Mouse (Mus musculus) midbrain, postnatal 0 days (tissue): ENCODE data around the gene Jak1. TPM values are rescaled to one million over a fixed set of nuclear protein-coding genes. Genes with fewer than 3 reads are reported as not detected.

Experiments used
- ATAC-seq: fragments of 200-750 bp; cut with Nextera tagmentation; 2 replicates; pipeline ENCODE4 v1.8.0; 2017; ENCODE audit warnings: moderate number of reproducible peaks, mild to moderate bottlenecking, moderate TSS enrichment, moderate library complexity; ENCODE audit not compliant: low FRiP score
- DNase-seq: peaks from one replicate; pipeline ENCODE4 v3.0.0-alpha.2; 2015; ENCODE audit warnings: low spot score
- H3K27ac ChIP-seq: fragments of 300-500 bp; sonication (generic); 2 replicates; pipeline ENCODE4 v1.5.1; 2014; ENCODE audit warnings: low read depth, mild to moderate bottlenecking, low read length, mixed read lengths
- H3K27me3 ChIP-seq: fragments of 300-500 bp; sonication (generic); 2 replicates; pipeline ENCODE4 v1.6.1; 2014; ENCODE audit warnings: low read length, control low read depth, mixed read lengths; ENCODE audit not compliant: insufficient read depth
- H3K36me3 ChIP-seq: fragments of 300-500 bp; sonication (generic); 2 replicates; pipeline ENCODE4 v1.6.1; 2014; ENCODE audit warnings: low read length, control low read depth, mixed read lengths; ENCODE audit not compliant: insufficient read depth
- H3K4me1 ChIP-seq: fragments of 300-500 bp; sonication (generic); 2 replicates; pipeline ENCODE4 v1.6.1; 2014; ENCODE audit warnings: mild to moderate bottlenecking, control low read depth, antibody characterized with exemption, low read length, mixed read lengths; ENCODE audit not compliant: insufficient read depth
- H3K4me2 ChIP-seq: fragments of 300-500 bp; sonication (generic); 2 replicates; pipeline ENCODE4 v1.6.1; 2014; ENCODE audit warnings: low read depth, mild to moderate bottlenecking, low read length, mixed read lengths; ENCODE audit not compliant: poor library complexity, severe bottlenecking
- H3K4me3 ChIP-seq: fragments of 300-500 bp; sonication (generic); 2 replicates; pipeline ENCODE4 v1.5.1; 2014; ENCODE audit warnings: low read depth, mild to moderate bottlenecking, low read length, moderate library complexity
- H3K9ac ChIP-seq: fragments of 300-500 bp; sonication (generic); replicated peaks from 2 replicates; pipeline ENCODE4 v1.6.1; 2014; ENCODE audit warnings: mild to moderate bottlenecking, low read length, moderate library complexity, mixed read lengths; ENCODE audit not compliant: poor library complexity, severe bottlenecking
- H3K9me3 ChIP-seq: fragments of 300-500 bp; sonication (generic); 2 replicates; pipeline ENCODE4 v1.6.1; 2016; ENCODE audit warnings: low read length, control low read depth
- CTCF ChIP-seq: IDR thresholded peaks from 2 replicates; pipeline ENCODE4 v1.5.1; 2016; ENCODE audit warnings: antibody characterized with exemption, mild to moderate bottlenecking
- WGBS: fragments of 180-500 bp; shearing (Covaris S2); extraction: QIAGEN DNeasy Blood & Tissue Kit; methylation state at CpG from one replicate; pipeline ENCODE4 v1.1.7; 2014; 5-methylcytosine and 5-hydroxymethylcytosine counted together
- polyA plus RNA-seq: library from polyadenylated mRNA; unstranded; fragments of >200 nt; fragmentation: Nextera tagmentation; extraction: Ambion mirVana; gene quantifications from 2 replicates; pipeline ENCODE4 v1.2.1, GENCODE M21; 2015
- total RNA-seq: library from RNA; depleted of rRNA; stranded (reverse); fragments of >200 nt; gene quantifications from 2 replicates; pipeline ENCODE4 v1.2.3, GENCODE M21; 2014

Gene Jak1
- total and polyA plus RNA-seq, 2 experiments from 2014 or later: 76.1 to 91.9 TPM

GRCm38 (mm10) chr4:101213477-101213876 is 51.6 kb downstream of the Jak1 start:
- Histone ChIP-seq H3K4me3 (no peak overlapping the region), H3K9me3 (no peaks in the 10 kb centered on the region), H3K27me3 (no peaks in the 10 kb centered on the region), H3K9ac (no peak overlapping the region), H3K36me3 (no peaks in the 10 kb centered on the region), H3K27ac (no peak overlapping the region), H3K4me2 (no peak overlapping the region), H3K4me1 (no peaks in the 10 kb centered on the region)
- TF ChIP-seq CTCF: no peak
- ATAC-seq (no peak), DNase-seq (no peak)
- WGBS: 93% methylated on average over 2 of the region's 2 CpGs

DNA sequence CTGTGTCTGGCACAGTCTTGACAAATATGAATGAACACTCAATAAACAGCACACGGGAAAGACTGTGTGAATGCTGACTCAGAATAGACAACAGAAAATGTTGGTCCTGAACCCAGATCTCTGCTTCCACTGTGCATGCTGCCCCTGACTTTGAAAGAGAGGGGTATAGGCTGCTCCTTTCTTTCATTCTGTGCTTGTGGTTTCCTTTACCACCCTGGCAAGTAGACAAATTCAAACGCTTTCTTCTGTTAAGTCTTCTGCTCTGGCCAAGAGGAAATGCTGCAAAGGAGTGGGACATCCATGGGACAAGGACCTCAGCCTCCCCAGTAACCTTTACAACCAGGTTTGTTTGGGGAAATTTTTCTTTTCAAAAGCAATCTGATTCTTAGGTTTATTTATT is 57.6 kb downstream of the Jak1 start:
- H3K27me3 ChIP-seq: no peaks in the 10 kb centered on the region
- DNase-seq: no peak
- no peak overlapping the region for H3K4me2 ChIP-seq
- no peak overlapping the region for H3K4me3 ChIP-seq
- no peak overlapping the region for H3K9ac ChIP-seq
- 77% methylated on average over 2 of the region's 2 CpGs for WGBS
- H3K36me3 ChIP-seq: no peaks in the 10 kb centered on the region
- no peaks in the 10 kb centered on the region for H3K9me3 ChIP-seq
- ATAC-seq: no peak
- no peak overlapping the region for H3K27ac ChIP-seq
- no peaks in the 10 kb centered on the region for H3K4me1 ChIP-seq
- TF ChIP-seq CTCF: no peak

DNA sequence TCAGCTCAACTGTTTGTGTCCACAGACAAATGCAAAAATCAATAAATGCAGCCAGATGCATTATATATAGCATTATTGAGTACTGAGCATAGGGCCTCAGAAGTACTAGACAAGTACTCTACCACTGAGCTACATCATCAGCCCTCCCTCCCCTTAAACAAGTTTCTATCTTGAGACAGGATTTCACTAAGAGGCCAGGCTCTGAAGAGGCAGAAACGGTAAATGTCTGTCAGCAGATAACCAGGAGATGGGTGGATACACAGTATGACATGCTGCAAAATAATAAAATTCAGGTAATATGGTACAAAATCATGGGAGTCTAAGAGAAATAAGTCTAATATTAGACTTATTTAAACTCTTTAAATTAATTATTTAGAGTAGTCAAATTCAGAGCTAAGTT is 61.6 kb downstream of the Jak1 start:
- no peaks in the 10 kb centered on the region for H3K9me3 ChIP-seq
- WGBS: 94% methylated on average over 1 of the region's 1 CpGs
- H3K27me3 ChIP-seq: no peaks in the 10 kb centered on the region
- no peak for TF ChIP-seq CTCF
- no peak overlapping the region for H3K4me2 ChIP-seq
- H3K27ac ChIP-seq: no peak overlapping the region
- ATAC-seq: no peak
- H3K36me3 ChIP-seq: no peaks in the 10 kb centered on the region
- no peak overlapping the region for H3K4me3 ChIP-seq
- no peak overlapping the region for H3K9ac ChIP-seq
- DNase-seq: no peak
- H3K4me1 ChIP-seq: no peaks in the 10 kb centered on the region

GRCm38 (mm10) chr4:101202626-101203025 is 62.5 kb downstream of the Jak1 start:
- H3K27ac ChIP-seq: no peak overlapping the region
- 94% methylated on average over 10 of the region's 10 CpGs for WGBS
- H3K4me1 ChIP-seq: no peaks in the 10 kb centered on the region
- no peak for ATAC-seq
- H3K4me3 ChIP-seq: no peak overlapping the region
- DNase-seq: no peak
- H3K9ac ChIP-seq: no peak overlapping the region
- no peak overlapping the region for H3K4me2 ChIP-seq
- H3K27me3 ChIP-seq: no peaks in the 10 kb centered on the region
- H3K9me3 ChIP-seq: no peaks in the 10 kb centered on the region
- no peak for TF ChIP-seq CTCF
- H3K36me3 ChIP-seq: no peaks in the 10 kb centered on the region

DNA sequence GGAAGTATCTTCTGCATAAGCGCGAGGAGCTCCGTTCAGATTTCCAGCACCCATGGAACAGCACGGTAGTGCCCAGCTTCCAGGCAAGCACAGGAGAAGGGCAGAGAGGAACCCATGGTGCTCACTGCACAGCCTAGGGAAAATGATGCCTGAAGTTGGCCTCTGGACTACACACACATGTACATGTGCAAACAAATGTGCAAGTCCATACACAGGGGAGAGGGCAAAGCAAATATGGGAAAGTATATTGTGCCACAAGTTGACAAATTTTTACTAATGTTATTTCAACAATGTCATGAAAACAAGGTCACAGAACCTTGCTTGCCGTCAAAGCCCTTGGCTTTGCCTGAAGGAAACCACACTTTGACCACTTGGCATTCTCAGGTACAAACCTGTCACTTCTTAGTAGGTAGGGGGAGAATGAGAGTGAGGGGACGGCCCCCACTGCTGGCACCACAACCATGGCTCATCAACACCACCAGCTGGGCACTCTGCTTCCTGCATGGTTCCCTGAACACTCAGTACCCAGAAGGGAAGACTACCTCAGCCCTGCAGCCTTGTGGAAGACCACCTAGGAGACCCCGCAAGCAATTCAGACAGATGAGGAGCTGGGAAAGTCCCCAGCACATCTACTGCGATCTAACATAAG is 65.5 kb downstream of the Jak1 start:
- DNase-seq (no peak), ATAC-seq (no peak)
- Histone ChIP-seq H3K27me3 (no peaks in the 10 kb centered on the region), H3K27ac (no peak overlapping the region), H3K4me3 (no peak overlapping the region), H3K4me1 (no peaks in the 10 kb centered on the region), H3K9ac (no peak overlapping the region), H3K4me2 (no peak overlapping the region), H3K36me3 (no peaks in the 10 kb centered on the region), H3K9me3 (no peaks in the 10 kb centered on the region)
- no peak for TF ChIP-seq CTCF
- WGBS: 90% methylated on average over 8 of the region's 8 CpGs

DNA sequence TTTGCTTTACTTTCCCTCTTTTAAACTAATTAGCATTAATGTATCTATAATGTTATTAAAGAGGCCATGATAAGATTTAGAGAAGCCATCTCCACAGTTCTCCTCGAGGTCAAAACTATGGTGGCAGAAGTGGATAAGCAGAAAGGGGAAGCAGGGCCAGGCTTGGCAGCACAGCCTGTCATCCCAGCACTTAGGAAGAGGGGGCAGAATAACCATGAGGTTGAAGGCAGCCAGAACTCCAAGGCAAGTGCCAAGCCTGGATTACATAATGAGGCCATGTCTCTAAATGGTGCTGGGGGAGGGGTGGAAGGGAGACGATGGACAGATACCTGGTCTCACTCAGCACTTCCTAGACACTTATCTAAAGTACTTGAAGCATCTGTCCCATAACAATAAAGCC is 66.7 kb downstream of the Jak1 start:
- no peaks in the 10 kb centered on the region for H3K9me3 ChIP-seq
- H3K4me1 ChIP-seq: no peaks in the 10 kb centered on the region
- H3K4me3 ChIP-seq: no peak overlapping the region
- 49% methylated on average over 2 of the region's 2 CpGs for WGBS
- H3K27ac ChIP-seq: no peak overlapping the region
- TF ChIP-seq CTCF: peak; percentile 39
- no peaks in the 10 kb centered on the region for H3K36me3 ChIP-seq
- DNase-seq: peak; percentile 69
- no peak for ATAC-seq
- H3K9ac ChIP-seq: no peak overlapping the region
- no peak overlapping the region for H3K4me2 ChIP-seq
- no peaks in the 10 kb centered on the region for H3K27me3 ChIP-seq
